Mouse (Mus musculus): ENCODE data around the gene H2-Ob.

GRCm38 (mm10) chr17:34202760-34203442 lies 35.8 kb upstream of the H2-Ob start:
- TF ChIP-seq POLR2A (IDR thresholded peaks at IDR 0.05; ENCODE audit: extremely low read depth, insufficient read depth, low read length) (no peak), CTCF (IDR thresholded peaks at IDR 0.05; ENCODE audit: low read depth, low read length) (no peak)
